Mouse (Mus musculus): Measurements from ENCODE around the gene Dpp6. TPM values are rescaled to one million over a fixed set of nuclear protein-coding genes. Genes with fewer than 3 reads are reported as not detected.

Gene Dpp6
- polyA plus RNA-seq, 1 experiment from 2014 or later, result 0.31 TPM

DNA sequence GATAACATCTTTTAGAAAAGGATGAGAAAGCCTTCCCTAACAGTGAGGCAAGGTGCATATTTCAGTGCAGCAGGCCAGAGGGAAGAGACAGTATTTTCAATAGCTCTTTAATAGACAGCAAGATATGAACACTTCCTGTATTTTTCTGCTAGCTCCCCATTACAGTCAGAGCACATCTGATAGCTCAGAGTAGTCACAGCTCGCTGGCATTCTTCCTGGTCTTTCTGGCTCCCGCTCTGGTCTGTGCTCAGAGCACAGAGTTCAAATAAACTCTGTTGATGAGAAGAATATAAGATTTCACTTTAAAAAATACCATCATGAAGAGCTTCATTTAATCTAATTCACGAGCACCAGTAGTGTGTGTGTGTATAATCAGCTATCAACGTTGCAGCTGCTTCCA lies 249.8 kb downstream of the Dpp6 start:
- Histone ChIP-seq H3K9ac (no peak overlapping the region), H3K4me1 (replicated peaks) (no peaks in the 10 kb centered on the region), H3K4me2 (no peak overlapping the region), H3K27ac (no peak overlapping the region), H3K4me3 (replicated peaks) (no peak overlapping the region), H3K9me3 (replicated peaks) (no peaks in the 10 kb centered on the region), H3K27me3 (no peaks in the 10 kb centered on the region), H3K36me3 (no peaks in the 10 kb centered on the region)
- DNase-seq (no peak), ATAC-seq (ENCODE audit: low read depth) (no peak)
- WGBS (ENCODE audit: insufficient replicate concordance), result 56% methylated on average over 4 of the region's 4 CpGs

DNA sequence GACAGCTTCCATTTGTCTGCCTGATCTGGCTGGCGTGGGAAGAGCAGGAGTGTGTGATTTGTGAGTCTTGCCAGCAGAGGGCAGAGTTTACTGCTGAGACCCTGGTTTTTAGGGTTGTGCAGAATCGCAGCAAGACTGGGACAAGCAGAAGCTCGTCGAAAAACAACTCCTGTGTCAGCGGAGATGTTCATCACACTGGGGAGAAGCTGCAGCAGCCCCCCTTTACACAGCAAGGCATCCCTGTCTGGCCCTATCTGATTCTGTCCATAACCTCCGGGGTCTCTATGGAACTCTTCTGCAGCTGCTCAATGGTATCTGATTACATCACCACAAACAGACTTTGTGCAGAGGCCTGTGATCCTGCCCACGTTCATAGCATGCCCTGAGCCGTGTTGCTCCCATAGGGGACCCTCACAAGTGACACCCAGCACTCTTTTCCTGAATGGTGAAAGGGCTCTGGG lies 258.2 kb downstream of the Dpp6 start:
- no peak overlapping the region for H3K9ac ChIP-seq
- H3K36me3 ChIP-seq, result no peaks in the 10 kb centered on the region
- no peak for ATAC-seq (ENCODE audit: low read depth)
- no peak overlapping the region for H3K4me2 ChIP-seq
- no peaks in the 10 kb centered on the region for H3K27me3 ChIP-seq
- no peak for DNase-seq
- H3K9me3 ChIP-seq (replicated peaks), result no peaks in the 10 kb centered on the region
- H3K27ac ChIP-seq, result no peak overlapping the region
- WGBS (ENCODE audit: insufficient replicate concordance), result 14% methylated on average over 8 of the region's 8 CpGs
- H3K4me1 ChIP-seq (replicated peaks), result no peaks in the 10 kb centered on the region
- H3K4me3 ChIP-seq (replicated peaks), result no peak overlapping the region

DNA sequence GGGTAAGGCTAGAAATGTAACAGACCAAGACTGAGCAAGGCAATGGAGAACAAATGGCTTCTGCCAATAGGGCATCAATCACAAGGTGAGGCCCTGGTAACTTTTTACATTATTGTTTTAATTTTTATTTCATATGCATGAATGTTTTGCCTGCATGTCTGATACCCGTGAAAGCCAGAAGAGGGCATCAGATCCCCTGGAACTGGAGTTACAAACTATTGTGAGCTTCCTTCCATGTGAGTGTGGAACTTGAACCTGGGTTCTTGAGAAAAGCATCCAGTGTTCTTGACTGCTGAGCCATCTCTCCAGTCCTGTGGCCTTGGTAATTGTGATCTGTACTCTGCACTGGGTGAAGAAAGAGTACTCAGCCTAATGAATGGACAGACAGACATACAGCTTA lies 259.0 kb downstream of the Dpp6 start:
- Histone ChIP-seq H3K4me3 (replicated peaks) (no peak overlapping the region), H3K4me1 (replicated peaks) (no peaks in the 10 kb centered on the region), H3K36me3 (no peaks in the 10 kb centered on the region), H3K4me2 (no peak overlapping the region), H3K9me3 (replicated peaks) (no peaks in the 10 kb centered on the region), H3K27ac (no peak overlapping the region), H3K9ac (no peak overlapping the region), H3K27me3 (no peaks in the 10 kb centered on the region)
- WGBS (ENCODE audit: insufficient replicate concordance), result 39% methylated on average over 1 of the region's 1 CpGs
- ATAC-seq (ENCODE audit: low read depth) (no peak), DNase-seq (no peak)

DNA sequence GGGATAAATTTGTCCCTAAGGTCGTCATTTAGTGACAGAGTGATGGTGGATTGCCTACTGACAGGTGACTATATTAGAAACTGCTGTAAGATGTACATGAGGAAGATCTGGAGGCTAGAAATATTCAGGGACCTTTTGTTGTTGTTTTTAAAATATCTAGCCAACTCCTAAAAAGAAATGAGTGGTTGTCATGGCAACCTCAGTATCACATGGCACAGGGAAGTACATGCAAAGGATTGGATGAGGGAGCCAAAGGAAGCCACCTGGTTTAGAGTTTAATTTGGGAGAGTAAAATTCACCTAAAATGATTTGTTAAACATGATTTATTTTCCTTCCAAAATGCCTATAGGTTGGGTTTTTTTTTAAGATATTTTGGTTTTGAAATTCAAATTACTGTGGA lies 260.8 kb downstream of the Dpp6 start:
- Histone ChIP-seq H3K36me3 (no peaks in the 10 kb centered on the region), H3K4me2 (no peak overlapping the region), H3K9me3 (replicated peaks) (no peaks in the 10 kb centered on the region), H3K27ac (no peak overlapping the region), H3K4me3 (replicated peaks) (no peak overlapping the region), H3K27me3 (no peaks in the 10 kb centered on the region), H3K4me1 (replicated peaks) (no peaks in the 10 kb centered on the region), H3K9ac (no peak overlapping the region)
- 11% methylated on average over 1 of the region's 1 CpGs for WGBS (ENCODE audit: insufficient replicate concordance)
- ATAC-seq (ENCODE audit: low read depth) (no peak), DNase-seq (no peak)

DNA sequence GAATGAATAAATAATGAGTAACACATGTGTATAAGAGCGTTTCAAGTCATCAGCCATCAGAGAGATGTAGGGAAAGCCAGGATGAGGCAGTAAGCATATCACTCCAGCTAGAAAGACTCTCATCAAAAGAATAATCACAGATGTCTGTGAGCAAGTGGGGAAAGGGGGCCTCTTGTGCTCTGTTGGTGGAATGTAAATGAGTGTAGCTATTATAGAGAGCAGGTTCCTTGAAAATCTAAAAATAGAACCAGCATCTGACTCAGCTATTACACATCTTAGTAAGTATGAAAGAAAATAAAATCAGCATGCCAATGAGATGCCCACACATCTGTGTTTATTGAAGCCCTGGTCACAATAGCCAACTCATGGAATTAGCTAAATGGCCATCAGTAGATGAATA lies 264.3 kb downstream of the Dpp6 start:
- no peaks in the 10 kb centered on the region for H3K9me3 ChIP-seq (replicated peaks)
- no peak overlapping the region for H3K4me2 ChIP-seq
- WGBS (ENCODE audit: insufficient replicate concordance), result 57% methylated on average over 1 of the region's 1 CpGs
- no peaks in the 10 kb centered on the region for H3K36me3 ChIP-seq
- H3K4me3 ChIP-seq (replicated peaks), result no peak overlapping the region
- H3K27me3 ChIP-seq, result no peaks in the 10 kb centered on the region
- DNase-seq (no peak), ATAC-seq (ENCODE audit: low read depth) (no peak)
- no peaks in the 10 kb centered on the region for H3K4me1 ChIP-seq (replicated peaks)
- no peak overlapping the region for H3K27ac ChIP-seq
- no peak overlapping the region for H3K9ac ChIP-seq

DNA sequence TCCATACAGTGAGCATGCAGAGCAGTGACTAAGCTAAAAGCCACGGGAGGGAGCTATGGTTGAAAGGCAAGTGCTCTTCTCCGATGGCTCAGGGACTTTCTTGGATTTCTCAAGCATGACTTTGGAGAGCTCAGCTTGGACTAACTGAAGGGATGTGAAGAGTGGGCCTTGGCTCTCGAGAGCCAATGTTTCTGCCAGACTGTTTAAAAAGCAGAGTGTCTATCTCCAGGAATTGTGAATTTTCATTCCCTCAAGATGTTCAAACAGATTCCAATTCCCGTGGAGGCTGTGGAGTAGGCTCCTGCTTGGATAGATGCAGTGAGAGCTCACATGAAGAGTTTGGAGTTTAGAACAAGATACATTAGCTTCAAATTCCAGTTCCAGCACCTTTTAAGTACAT lies 266.8 kb downstream of the Dpp6 start:
- H3K4me1 ChIP-seq (replicated peaks), result no peaks in the 10 kb centered on the region
- no peak overlapping the region for H3K9ac ChIP-seq
- no peaks in the 10 kb centered on the region for H3K9me3 ChIP-seq (replicated peaks)
- no peak overlapping the region for H3K4me3 ChIP-seq (replicated peaks)
- H3K27ac ChIP-seq, result no peak overlapping the region
- ATAC-seq (ENCODE audit: low read depth) (no peak), DNase-seq (no peak)
- WGBS (ENCODE audit: insufficient replicate concordance), result 37% methylated on average over 4 of the region's 4 CpGs
- no peaks in the 10 kb centered on the region for H3K27me3 ChIP-seq
- no peak overlapping the region for H3K4me2 ChIP-seq
- H3K36me3 ChIP-seq, result no peaks in the 10 kb centered on the region

DNA sequence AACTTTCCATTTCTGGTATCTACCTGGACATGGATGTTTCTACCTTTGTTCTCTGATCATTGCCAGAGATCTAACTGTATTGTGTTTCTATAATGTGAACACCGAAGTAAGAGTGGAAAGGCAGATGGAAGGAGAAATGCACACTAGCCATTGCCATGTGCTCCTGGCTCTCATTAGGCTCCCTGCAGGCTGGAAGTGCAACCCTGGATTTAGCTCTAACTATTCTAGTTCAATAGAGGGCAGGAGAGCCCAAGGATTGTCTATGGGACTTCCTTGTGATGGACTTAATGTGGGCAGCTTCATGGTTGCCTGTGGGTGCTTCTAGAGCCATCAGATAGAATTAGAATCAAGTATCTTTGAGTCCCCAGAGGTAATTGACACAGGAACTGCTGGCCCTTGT lies 291.2 kb downstream of the Dpp6 start:
- H3K4me1 ChIP-seq (replicated peaks), result no peaks in the 10 kb centered on the region
- no peaks in the 10 kb centered on the region for H3K27me3 ChIP-seq
- H3K4me3 ChIP-seq (replicated peaks), result no peak overlapping the region
- H3K27ac ChIP-seq, result no peak overlapping the region
- no peaks in the 10 kb centered on the region for H3K36me3 ChIP-seq
- no peak overlapping the region for H3K9ac ChIP-seq
- no peak for ATAC-seq (ENCODE audit: low read depth)
- no peak for DNase-seq
- 81% methylated on average over 1 of the region's 1 CpGs for WGBS (ENCODE audit: insufficient replicate concordance)
- no peaks in the 10 kb centered on the region for H3K9me3 ChIP-seq (replicated peaks)
- H3K4me2 ChIP-seq, result no peak overlapping the region

DNA sequence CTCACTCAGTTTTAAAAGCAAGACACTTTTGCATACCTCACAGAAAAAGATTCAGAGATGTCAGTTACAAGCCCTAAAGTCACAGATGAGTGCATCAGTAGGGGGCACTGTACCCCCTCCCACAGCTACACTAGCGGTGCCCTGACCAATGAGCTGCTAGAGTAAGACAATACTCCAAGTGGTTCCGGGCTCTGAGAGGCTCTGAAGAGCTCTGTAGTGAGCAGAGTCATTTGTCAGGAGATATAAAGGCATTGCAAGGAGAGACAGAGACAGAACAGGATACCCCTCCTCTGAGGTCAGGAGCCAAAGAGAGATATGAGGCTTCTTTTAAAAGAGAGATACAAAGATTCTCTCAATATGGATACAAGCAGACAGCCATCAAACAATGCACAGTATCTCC lies 305.5 kb downstream of the Dpp6 start:
- no peak for DNase-seq
- Histone ChIP-seq H3K9me3 (replicated peaks) (no peaks in the 10 kb centered on the region), H3K27ac (no peak overlapping the region), H3K27me3 (no peaks in the 10 kb centered on the region), H3K36me3 (no peaks in the 10 kb centered on the region), H3K4me2 (no peak overlapping the region), H3K9ac (no peak overlapping the region), H3K4me1 (replicated peaks) (no peaks in the 10 kb centered on the region), H3K4me3 (replicated peaks) (no peak overlapping the region)
- no peak for ATAC-seq (ENCODE audit: low read depth)
- 34% methylated on average over 2 of the region's 2 CpGs for WGBS (ENCODE audit: insufficient replicate concordance)

DNA sequence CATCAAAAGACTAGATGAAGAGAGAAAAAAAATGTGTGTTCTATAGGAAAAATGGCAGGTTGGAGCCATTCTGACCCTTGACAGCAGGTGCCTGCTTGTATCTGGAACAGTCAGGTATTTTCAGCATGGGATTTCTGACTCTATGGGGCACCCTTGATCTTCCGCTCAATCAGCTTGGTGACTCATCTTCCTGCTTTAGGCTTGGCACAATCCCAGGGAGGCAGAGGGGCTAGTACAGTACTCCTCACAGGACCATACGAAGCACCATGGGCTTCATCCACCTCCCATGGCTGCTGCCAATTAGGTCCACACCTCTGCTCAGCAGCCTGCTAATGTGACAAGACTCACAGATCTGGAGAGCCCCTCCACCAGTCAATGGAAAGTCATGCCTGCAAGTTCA lies 305.9 kb downstream of the Dpp6 start:
- H3K9ac ChIP-seq, result no peak overlapping the region
- no peaks in the 10 kb centered on the region for H3K9me3 ChIP-seq (replicated peaks)
- ATAC-seq (ENCODE audit: low read depth) (no peak), DNase-seq (no peak)
- H3K27ac ChIP-seq, result no peak overlapping the region
- no peaks in the 10 kb centered on the region for H3K4me1 ChIP-seq (replicated peaks)
- 52% methylated on average over 2 of the region's 2 CpGs for WGBS (ENCODE audit: insufficient replicate concordance)
- H3K36me3 ChIP-seq, result no peaks in the 10 kb centered on the region
- H3K4me2 ChIP-seq, result no peak overlapping the region
- no peak overlapping the region for H3K4me3 ChIP-seq (replicated peaks)
- H3K27me3 ChIP-seq, result no peaks in the 10 kb centered on the region

DNA sequence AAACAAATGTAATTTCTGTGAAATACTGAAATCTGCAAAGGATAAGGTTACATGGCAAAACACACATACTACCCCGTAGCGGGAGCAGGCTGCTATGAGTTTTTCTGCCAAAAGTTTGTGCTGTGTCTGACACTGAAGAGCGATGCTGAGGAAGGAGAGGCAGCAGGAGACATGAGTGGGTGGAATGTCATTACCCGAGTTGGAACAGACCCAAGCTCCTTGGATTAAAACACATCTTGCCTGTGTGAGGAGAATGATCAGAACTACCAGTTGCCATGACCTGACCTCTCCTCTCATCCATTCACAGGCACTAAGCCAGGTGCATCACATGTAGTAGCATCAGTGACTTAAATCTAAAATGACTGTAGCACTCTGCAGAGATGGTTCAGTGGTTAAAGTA lies 309.0 kb downstream of the Dpp6 start:
- ATAC-seq (ENCODE audit: low read depth), result no peak
- Histone ChIP-seq H3K9me3 (replicated peaks) (no peaks in the 10 kb centered on the region), H3K27me3 (no peaks in the 10 kb centered on the region), H3K4me2 (no peak overlapping the region), H3K27ac (no peak overlapping the region), H3K4me1 (replicated peaks) (no peaks in the 10 kb centered on the region), H3K4me3 (replicated peaks) (no peak overlapping the region), H3K9ac (no peak overlapping the region), H3K36me3 (no peaks in the 10 kb centered on the region)
- no peak for DNase-seq
- WGBS (ENCODE audit: insufficient replicate concordance), result 58% methylated on average over 4 of the region's 4 CpGs

DNA sequence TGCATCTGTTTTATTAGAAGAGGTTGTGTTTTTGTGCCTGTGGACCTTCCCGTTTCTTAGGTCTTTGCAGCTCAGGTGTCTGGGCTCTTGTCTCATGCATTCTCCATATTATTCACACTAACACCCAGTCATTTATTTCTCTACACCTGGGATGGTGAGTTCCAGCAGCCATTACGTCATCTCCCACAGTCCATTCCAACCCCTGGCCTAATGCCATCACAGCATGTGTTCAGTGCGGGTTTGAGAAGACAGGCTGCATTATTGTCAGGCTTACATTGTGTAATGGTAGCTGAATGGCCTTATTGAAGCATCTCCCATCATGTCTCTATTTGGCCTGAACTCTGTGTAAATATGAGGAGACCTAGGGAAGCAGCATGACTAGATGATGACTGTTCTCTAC lies 316.2 kb downstream of the Dpp6 start:
- H3K4me1 ChIP-seq (replicated peaks), result no peaks in the 10 kb centered on the region

DNA sequence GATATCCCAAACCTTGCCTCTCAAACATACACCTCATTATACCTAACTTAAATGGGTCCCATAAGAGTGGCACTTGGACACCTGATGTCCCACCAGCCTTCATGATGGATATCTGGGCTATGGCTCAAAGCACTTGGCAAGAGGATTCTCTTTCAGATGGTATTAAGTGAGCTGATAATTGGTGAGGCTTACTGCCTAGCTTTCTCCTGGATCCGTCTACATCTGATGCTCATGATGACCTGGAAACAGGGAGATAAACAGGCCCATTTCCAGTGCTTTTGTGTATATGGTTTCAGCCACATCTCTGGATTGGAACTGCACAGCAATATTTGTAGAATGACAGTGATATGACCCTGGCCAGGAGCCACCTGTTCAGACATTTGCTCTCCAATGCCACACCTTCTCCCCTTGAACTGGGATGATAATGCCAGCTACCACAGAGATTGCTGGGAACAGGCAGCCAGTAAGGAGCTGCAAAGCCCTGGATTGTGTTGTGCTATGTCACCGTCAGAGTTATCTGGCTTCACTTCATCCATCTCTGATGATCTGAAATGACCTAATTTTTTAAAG lies 317.5 kb downstream of the Dpp6 start:
- Histone ChIP-seq H3K27me3 (no peaks in the 10 kb centered on the region), H3K4me2 (no peak overlapping the region), H3K4me3 (replicated peaks) (no peak overlapping the region), H3K27ac (no peak overlapping the region), H3K4me1 (replicated peaks) (no peaks in the 10 kb centered on the region), H3K9ac (no peak overlapping the region), H3K9me3 (replicated peaks) (no peaks in the 10 kb centered on the region), H3K36me3 (no peaks in the 10 kb centered on the region)
- WGBS (ENCODE audit: insufficient replicate concordance), result 50% methylated on average over 2 of the region's 2 CpGs
- DNase-seq, result no peak
- ATAC-seq (ENCODE audit: low read depth), result no peak

More for the DNA sequence above, 316.2 kb downstream of the Dpp6 start:
- Histone ChIP-seq H3K9ac (no peak overlapping the region), H3K4me3 (replicated peaks) (no peak overlapping the region), H3K4me2 (no peak overlapping the region), H3K27me3 (no peaks in the 10 kb centered on the region), H3K36me3 (no peaks in the 10 kb centered on the region), H3K27ac (no peak overlapping the region), H3K9me3 (replicated peaks) (no peaks in the 10 kb centered on the region)
- 60% methylated on average over 3 of the region's 3 CpGs for WGBS (ENCODE audit: insufficient replicate concordance)
- ATAC-seq (ENCODE audit: low read depth) (no peak), DNase-seq (no peak)
